Mouse (Mus musculus) ES-Bruce4 (cell line): ENCODE data around the gene Hnrnpul1.

Source experiments
- CTCF ChIP-seq: IDR thresholded peaks from one replicate; pipeline ENCODE4 v1.8.1; 2011; ENCODE audit warnings: low read depth, low read length
- EP300 ChIP-seq: IDR thresholded peaks from 2 replicates; pipeline ENCODE4 v1.6.1; 2011; ENCODE audit warnings: low read depth, low read length; ENCODE audit not compliant: insufficient read depth

GRCm38 (mm10) chr7:25689603-25690021, 64.9 kb downstream of the Hnrnpul1 start:
- TF ChIP-seq CTCF (no peak), EP300 (no peak)
